Mouse (Mus musculus): ENCODE measurements around the gene Ppm1h.

Ppm1h gene

GRCm38 (mm10) chr10:122973241-122973640, 294.7 kb downstream of the Ppm1h start:
- no peak for DNase-seq (ENCODE audit: low read depth, low spot score)

GRCm38 (mm10) chr10:122976038-122976437, 297.5 kb downstream of the Ppm1h start:
- DNase-seq (ENCODE audit: low read depth, low spot score) = no peak

DNA sequence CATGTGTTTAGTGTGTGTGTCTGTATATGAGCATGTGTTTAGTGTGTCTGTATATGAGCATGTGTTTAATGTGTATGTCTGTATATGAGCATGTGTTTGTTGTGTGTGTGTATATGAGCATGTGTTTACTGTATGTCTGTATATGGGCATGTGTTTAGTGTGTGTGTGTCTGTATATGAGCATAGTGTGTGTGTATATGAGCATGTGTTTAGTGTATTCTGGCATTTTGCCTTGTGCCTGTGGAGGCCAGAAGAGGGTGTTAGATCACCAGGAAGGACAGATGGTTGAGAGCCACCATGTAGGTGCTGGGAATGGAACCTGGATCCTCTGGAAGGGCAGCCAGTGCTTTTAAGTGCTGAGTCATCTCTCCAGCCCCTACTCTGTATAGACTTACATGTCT, 300.8 kb downstream of the Ppm1h start:
- DNase-seq (ENCODE audit: low read depth, low spot score) = no peak

- no peak for DNase-seq (ENCODE audit: low read depth, low spot score)
Measured at GRCm38 (mm10) chr10:122980123-122980522, 301.6 kb downstream of the Ppm1h start.

- no peak for DNase-seq (ENCODE audit: low read depth, low spot score)
Measured at GRCm38 (mm10) chr10:122982909-122983578, 304.5 kb downstream of the Ppm1h start.

- no peak for DNase-seq (ENCODE audit: low read depth, low spot score)
Measured at GRCm38 (mm10) chr10:122983579-122984530, 305.3 kb downstream of the Ppm1h start.

DNA sequence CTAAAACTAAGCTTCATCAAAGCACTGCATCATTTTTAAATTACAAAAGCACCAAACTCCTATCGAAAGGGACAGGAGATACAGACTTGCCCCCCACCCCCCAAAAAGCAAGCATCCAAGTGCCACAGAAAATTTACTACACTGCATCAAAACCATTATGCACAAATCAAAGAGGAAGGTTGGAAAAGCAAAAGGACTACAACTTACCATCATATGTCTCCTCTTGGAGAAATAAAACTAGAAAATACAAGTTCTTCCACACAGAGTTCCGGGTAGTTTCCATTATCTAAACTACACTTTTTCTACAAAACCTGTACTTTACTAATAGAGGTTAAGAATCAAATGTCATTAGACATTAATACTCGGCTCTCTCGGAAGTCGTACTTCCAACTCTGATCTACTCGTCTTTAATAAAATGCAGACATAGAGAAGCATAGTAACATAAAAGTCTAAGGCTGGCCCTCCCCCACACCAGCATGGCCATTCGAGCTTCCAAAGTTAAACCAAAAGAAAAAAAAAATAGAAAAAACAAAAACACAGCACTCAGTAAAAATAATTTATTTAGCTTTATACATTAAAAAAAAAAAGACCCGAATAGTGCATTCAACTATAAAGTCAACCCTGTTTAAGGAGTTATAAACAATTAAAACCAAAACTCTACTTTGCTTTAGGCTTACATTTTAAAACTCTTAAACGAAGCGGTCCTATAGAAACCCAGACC, 306.1 kb downstream of the Ppm1h start:
- no peak for DNase-seq (ENCODE audit: low read depth, low spot score)

GRCm38 (mm10) chr10:122985252-122985514, 306.6 kb downstream of the Ppm1h start:
- no peak for DNase-seq (ENCODE audit: low read depth, low spot score)

GRCm38 (mm10) chr10:122985515-122986319, 307.2 kb downstream of the Ppm1h start:
- peak; percentile 71 for DNase-seq (ENCODE audit: low read depth, low spot score)

DNA sequence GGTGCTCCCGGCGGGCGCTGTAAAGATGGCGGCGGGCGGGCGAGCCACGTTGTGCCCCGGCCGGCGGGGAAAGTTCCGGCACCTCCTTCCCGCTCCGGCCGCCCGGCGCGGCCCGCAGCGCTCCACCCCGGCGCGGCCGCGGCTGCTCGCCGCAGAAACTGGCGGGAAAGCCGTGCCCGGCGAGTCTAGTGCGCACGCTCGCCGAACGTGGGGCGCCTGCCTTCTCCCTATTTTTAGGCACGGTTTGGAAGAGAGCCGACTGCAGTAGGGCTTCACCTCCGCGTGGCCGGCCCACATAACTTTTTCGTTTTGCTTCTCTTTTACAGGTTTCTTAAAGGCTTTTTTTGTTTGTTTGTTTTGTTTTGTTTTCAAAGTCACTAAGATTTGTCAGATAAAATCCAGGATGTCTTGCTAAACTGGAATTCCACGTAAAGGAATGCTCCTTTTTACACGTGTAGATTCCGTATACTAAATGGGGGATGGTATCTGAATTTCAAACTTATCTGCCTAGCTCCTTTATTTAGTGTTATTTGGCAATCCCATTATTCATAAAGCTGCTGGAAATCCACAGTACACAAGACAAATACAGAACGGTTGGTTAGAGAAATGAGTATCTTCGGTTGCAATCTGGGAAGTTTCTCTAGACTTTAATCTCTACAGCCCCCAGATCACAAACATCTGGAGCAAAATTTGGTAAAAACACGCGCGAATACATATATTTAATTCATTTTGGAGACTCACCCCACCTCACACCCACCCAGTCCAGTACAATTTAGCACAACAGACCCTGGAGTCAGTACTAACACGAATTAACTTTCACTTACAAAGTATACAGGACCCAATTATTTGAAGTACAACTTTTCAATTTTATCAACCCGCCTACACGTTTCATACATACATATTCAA, 308.0 kb downstream of the Ppm1h start:
- peak; percentile 62 for DNase-seq (ENCODE audit: low read depth, low spot score)

DNA sequence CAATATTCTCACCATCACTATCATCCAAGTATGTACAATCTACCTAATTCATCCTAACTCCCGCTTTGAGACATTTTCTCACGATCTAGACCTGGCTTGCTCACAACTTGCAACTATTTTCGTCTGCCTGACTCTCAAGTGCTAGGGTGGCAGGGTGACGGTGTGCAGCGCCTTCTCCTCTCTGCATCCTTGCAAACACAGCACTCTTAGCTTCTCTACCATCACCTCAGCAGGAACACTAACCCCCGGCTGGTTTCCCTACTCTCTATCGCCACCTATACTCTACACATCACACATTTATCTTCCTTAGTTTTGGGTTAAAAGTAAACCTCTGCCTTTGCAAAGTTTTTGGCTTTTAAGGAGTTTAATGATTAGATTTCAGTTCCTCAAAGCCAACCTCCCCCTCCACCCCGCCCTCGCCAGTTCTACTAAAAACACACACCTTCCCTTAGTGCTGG, 309.1 kb downstream of the Ppm1h start:
- DNase-seq (ENCODE audit: low read depth, low spot score) = peak; percentile 61

GRCm38 (mm10) chr10:122988372-122988771, 309.8 kb downstream of the Ppm1h start:
- DNase-seq (ENCODE audit: low read depth, low spot score) = no peak

- no peak for DNase-seq (ENCODE audit: low read depth, low spot score)
Measured at GRCm38 (mm10) chr10:122989916-122990315, 311.4 kb downstream of the Ppm1h start.

GRCm38 (mm10) chr10:122990606-122991005, 312.0 kb downstream of the Ppm1h start:
- peak; percentile 56 for DNase-seq (ENCODE audit: low read depth, low spot score)

DNA sequence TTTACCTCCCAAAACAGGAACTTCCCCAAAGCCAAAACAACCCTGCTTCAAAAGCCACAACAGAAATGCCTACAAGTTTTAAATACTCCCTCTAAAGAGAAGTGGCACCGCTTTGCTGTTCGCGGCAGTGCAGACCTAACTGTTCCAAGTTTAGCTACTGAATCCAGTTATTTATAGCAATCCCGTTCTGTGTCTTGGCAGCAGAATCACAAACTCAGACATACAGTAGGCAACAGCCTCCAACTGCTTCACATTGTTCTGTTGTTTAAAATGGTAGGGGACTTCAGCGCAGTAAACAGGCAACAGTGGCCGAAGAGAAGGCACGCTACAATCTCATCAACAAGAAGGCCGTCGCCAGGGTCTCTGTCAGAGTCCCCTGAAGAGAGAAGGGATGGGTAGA, 312.5 kb downstream of the Ppm1h start:
- DNase-seq (ENCODE audit: low read depth, low spot score) = no peak

GRCm38 (mm10) chr10:122991648-122992047, 313.1 kb downstream of the Ppm1h start:
- DNase-seq (ENCODE audit: low read depth, low spot score) = no peak

GRCm38 (mm10) chr10:122994402-122995107, 316.0 kb downstream of the Ppm1h start:
- no peak for DNase-seq (ENCODE audit: low read depth, low spot score)

Measured in R1 (cell line).